Mouse (Mus musculus): Measurements from ENCODE around the gene 2310079G19Rik.

DNA sequence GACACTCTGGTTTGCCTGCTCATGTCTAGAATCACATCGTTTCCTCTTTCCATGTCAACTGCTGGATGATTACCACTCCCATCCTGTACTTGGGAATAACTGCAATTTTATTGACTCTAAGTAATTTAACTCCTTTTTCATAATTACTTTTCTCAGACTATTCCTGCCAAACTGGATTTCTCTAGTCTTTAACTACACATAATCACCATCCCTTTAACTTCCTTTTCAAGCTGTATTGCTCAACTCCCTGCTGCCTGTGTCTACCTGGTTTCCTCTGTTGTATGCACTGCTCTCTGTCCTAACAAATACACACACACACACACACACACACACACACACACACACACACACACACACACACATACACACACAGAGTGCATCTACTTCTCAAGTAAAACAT lies 23.6 kb upstream of the 2310079G19Rik start:
- TF ChIP-seq CTCF (IDR thresholded peaks at IDR 0.05) (no peak), EP300 (IDR thresholded peaks at IDR 0.05) (no peak)

Data from lung, postnatal 0 days (tissue).